Mouse (Mus musculus): ENCODE measurements around the gene Snx33. TPM values are rescaled to one million over a fixed set of nuclear protein-coding genes. Genes with fewer than 3 reads are reported as not detected.
A peak's percentile ranks its signal among the peaks of the same experiment; 100 is the strongest.
"Not testable (repeated sequence)": the region's sequence is repeated elsewhere in the genome, so short reads cannot be mapped to it uniquely, and the experiment has no call there.

Snx33 gene
- polyA plus RNA-seq, 1 experiment from 2014 or later = 1.8 TPM

DNA sequence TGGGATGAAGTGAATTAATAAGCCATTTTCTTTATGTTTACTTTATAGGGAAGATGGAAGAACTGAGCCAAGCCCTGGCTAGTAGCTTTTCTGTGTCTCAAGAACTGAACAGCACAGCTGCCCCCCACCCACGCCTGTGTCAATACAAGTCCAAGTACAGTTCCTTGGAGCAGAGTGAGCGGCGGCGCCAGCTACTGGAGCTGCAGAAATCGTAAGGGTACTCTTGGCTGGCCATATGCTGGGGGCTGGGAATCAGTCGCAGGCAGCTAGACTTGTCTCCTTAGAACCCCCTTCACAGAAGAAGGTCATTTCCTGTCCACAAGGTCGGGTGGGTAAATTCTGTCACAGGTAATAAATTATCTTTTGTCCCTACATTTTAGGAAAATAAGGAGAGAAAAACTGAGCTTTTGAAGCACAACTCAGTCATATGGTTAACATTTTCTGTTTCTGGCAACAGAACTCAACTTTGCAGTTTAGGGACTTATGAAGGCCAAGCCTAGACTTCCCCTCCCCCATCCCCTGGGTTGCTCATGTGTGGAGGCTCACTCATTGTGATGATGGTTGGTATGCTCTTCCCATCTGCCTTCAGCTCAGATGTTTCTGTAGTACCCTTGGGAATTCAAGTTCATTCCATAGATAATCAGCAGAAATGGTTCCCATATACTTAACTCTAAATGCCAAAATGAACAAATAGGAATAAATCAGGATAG lies 28.9 kb upstream of the Snx33 start:
- Histone ChIP-seq H3K4me3 (ENCODE audit: low read depth, low read length) (no peak overlapping the region), H3K9me3 (ENCODE audit: low read length) (no peaks in the 10 kb centered on the region), H3K27me3 (ENCODE audit: insufficient read depth, low read length) (no peaks in the 10 kb centered on the region), H3K27ac (ENCODE audit: low read depth) (no peak overlapping the region), H3K9ac (replicated peaks) (no peak overlapping the region), H3K4me1 (ENCODE audit: insufficient read depth) (no peaks in the 10 kb centered on the region), H3K4me2 (ENCODE audit: low read depth, low read length) (no peak overlapping the region), H3K36me3 (replicated peaks; ENCODE audit: insufficient read depth, low read length) (peaks cover 4% of the 10 kb centered on the region; the same call in 1 of the 2 replicates)
- no peak for ATAC-seq
- no peak for DNase-seq
- WGBS (ENCODE audit: insufficient replicate concordance) = 75% methylated on average over 7 of the region's 7 CpGs
- TF ChIP-seq CTCF (IDR thresholded peaks at IDR 0.05; ENCODE audit: low read depth) (no peak), EP300 (IDR thresholded peaks at IDR 0.05; ENCODE audit: low read depth) (no peak)

DNA sequence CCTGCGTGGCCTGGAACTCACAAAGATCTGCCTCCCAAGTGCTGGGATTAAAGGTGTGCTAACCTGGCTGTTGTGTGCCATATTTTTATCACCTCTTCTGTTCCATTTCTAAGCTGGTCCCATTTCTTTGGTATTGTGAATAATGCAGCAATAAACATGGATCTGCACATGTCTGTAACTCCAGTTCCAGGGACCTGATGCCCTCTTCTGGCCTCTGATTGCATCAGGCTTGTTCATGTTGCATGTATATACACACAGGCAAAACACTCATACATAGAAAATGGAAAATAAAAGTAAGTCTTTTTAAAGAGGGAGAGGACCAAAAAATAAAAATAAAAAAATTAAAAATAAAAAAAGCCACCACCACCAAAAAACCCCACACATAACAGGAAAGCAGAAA lies 25.4 kb upstream of the Snx33 start:
- no peak overlapping the region for H3K4me2 ChIP-seq (ENCODE audit: low read depth, low read length)
- peaks cover 4% of the 10 kb centered on the region; the same call in 1 of the 2 replicates for H3K36me3 ChIP-seq (replicated peaks; ENCODE audit: insufficient read depth, low read length)
- H3K4me1 ChIP-seq (ENCODE audit: insufficient read depth) = peaks cover 10% of the 10 kb centered on the region
- no peaks in the 10 kb centered on the region for H3K9me3 ChIP-seq (ENCODE audit: low read length)
- no peak overlapping the region for H3K9ac ChIP-seq (replicated peaks)
- H3K4me3 ChIP-seq (ENCODE audit: low read depth, low read length) = no peak overlapping the region
- DNase-seq (no peak), ATAC-seq (no peak)
- WGBS (ENCODE audit: insufficient replicate concordance) = 75% methylated on average over 1 of the region's 1 CpGs
- H3K27me3 ChIP-seq (ENCODE audit: insufficient read depth, low read length) = no peaks in the 10 kb centered on the region
- peak; percentile 22; the same call in 1 of the 2 replicates for TF ChIP-seq CTCF (IDR thresholded peaks at IDR 0.05; ENCODE audit: low read depth)
- no peak for TF ChIP-seq EP300 (IDR thresholded peaks at IDR 0.05; ENCODE audit: low read depth)
- no peak overlapping the region for H3K27ac ChIP-seq (ENCODE audit: low read depth)

DNA sequence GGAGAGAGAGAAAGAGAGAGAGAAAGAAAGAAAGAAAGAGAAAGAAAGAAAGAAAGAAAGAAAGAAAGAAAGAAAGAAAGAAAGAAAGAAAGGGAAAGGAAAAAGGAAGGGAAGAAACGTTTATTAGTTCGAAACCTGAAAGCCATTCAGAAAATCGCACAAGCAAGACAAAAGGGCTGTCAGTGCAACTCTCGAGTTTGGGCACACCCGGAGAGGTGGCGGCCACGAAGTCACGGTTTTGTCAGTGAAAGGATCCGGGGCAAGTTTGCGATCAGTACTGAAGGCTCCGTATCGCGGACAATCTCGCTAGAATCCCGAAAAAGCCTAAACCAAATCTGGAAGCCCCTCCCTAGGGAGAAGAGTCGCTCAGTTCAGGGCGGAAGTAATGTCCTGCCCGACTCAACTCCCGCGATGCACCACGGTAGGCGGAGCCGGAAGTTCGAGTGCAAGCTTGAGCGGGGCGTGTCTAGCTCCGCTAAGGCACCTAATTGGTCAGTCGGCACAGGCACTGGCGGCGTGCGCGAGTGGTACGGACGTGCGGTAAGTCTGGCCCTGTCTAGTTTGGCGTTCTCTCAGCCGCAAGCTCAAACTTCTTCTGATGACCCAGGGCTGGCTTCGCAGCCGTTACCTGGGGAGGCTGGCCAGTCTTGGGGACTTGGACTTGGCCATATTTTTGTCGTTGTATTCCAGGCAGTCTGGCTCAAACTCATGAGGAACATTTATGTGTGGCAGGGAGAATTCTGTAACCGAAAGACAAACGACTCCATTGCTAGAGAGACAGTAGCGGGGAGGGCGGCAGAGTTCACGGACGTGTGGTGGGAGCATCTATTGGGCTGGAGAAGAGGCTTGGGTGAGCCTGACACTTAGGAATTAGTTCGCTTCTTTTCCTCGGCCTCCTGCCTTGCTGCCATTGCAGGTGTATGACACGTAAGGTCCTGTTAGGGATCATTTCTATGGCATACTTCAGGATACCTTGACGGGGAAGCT lies 22.5 kb upstream of the Snx33 start, which contains the start of gene Snupn:
Gene Snupn (plus strand): TSS at position 465 of the 987 bp plus-strand sequence.
- Histone ChIP-seq H3K9me3 (ENCODE audit: low read length) (no peaks in the 10 kb centered on the region), H3K4me2 (ENCODE audit: low read depth, low read length) (peak within 1 kb of the TSS; percentile 72), H3K27me3 (ENCODE audit: insufficient read depth, low read length) (no peaks in the 10 kb centered on the region), H3K9ac (replicated peaks) (peak within 1 kb of the TSS; percentile 64), H3K36me3 (replicated peaks; ENCODE audit: insufficient read depth, low read length) (no peaks in the 10 kb centered on the region), H3K4me1 (ENCODE audit: insufficient read depth) (peaks cover 10% of the 10 kb centered on the region), H3K27ac (ENCODE audit: low read depth) (peak within 1 kb of the TSS; percentile 90), H3K4me3 (ENCODE audit: low read depth, low read length) (peak within 1 kb of the TSS; percentile 64)
- TF ChIP-seq EP300 (IDR thresholded peaks at IDR 0.05; ENCODE audit: low read depth) = peak; percentile 14; the same call in 1 of the 2 replicates
- no peak for TF ChIP-seq CTCF (IDR thresholded peaks at IDR 0.05; ENCODE audit: low read depth)
- 1% methylated on average over 50 of the region's 50 CpGs for WGBS (ENCODE audit: insufficient replicate concordance)
- DNase-seq (peak; percentile 98), ATAC-seq (peak; percentile 100)

DNA sequence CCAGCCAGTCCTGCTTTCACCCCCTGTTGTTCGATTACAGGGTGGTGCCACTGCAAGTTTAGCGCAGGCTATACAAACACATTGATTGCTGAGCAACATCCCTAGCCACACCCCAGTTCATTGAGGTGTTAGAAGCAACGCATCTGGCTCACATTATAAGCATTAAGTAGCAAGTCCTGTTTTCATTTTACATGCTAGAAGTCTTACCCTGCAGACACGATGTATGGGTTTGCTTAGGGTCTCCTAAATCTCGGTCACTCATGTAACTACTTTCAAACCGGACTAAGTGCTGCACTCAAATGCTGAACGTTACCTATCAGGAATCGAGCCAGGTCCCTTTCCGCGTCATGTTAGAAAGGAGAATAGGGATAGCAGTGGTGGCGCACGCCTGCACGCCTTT lies 21.6 kb upstream of the Snx33 start:
- WGBS (ENCODE audit: insufficient replicate concordance) = 11% methylated on average over 13 of the region's 13 CpGs

DNA sequence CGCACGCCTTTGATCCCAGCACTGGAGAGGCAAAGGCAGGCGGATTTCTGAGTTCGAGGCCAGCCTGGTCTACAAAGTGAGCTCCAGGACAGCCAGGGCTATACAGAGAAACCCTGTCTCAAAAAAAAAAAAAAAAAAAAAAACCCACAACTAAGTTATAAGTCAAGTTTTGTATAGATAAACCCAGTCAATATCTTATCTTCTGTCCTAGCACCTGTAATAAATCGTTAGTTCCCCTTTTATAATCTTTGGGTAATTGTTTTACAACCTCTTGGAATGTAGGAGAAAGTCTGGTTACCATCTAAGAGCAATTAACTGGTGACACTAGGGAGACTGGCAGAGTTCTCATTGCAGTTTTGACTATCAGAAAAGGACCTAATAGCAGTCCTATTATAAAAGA lies 20.5 kb upstream of the Snx33 start:
- H3K4me2 ChIP-seq (ENCODE audit: low read depth, low read length); H3K36me3 ChIP-seq (replicated peaks; ENCODE audit: insufficient read depth, low read length); H3K27me3 ChIP-seq (ENCODE audit: insufficient read depth, low read length); DNase-seq; H3K9me3 ChIP-seq (ENCODE audit: low read length); ATAC-seq; H3K4me1 ChIP-seq (ENCODE audit: insufficient read depth); H3K9ac ChIP-seq (replicated peaks); H3K27ac ChIP-seq (ENCODE audit: low read depth); H3K4me3 ChIP-seq (ENCODE audit: low read depth, low read length): not testable (repeated sequence)
- WGBS (ENCODE audit: insufficient replicate concordance) = 58% methylated on average over 5 of the region's 5 CpGs

More for the DNA sequence above, 21.6 kb upstream of the Snx33 start:
- ATAC-seq (no peak), DNase-seq (peak; percentile 18)
- H3K4me1 ChIP-seq (ENCODE audit: insufficient read depth) = peaks cover 10% of the 10 kb centered on the region
- peak overlapping the region; percentile 64 for H3K4me3 ChIP-seq (ENCODE audit: low read depth, low read length)
- H3K9ac ChIP-seq (replicated peaks) = peak overlapping the region; percentile 50
- H3K27me3 ChIP-seq (ENCODE audit: insufficient read depth, low read length) = no peaks in the 10 kb centered on the region
- H3K9me3 ChIP-seq (ENCODE audit: low read length) = no peaks in the 10 kb centered on the region
- H3K27ac ChIP-seq (ENCODE audit: low read depth) = peak overlapping the region; percentile 22; the same call in 1 of the 2 replicates
- no peaks in the 10 kb centered on the region for H3K36me3 ChIP-seq (replicated peaks; ENCODE audit: insufficient read depth, low read length)
- TF ChIP-seq EP300 (IDR thresholded peaks at IDR 0.05; ENCODE audit: low read depth) (no peak), CTCF (IDR thresholded peaks at IDR 0.05; ENCODE audit: low read depth) (no peak)
- H3K4me2 ChIP-seq (ENCODE audit: low read depth, low read length) = peak overlapping the region; percentile 72

DNA sequence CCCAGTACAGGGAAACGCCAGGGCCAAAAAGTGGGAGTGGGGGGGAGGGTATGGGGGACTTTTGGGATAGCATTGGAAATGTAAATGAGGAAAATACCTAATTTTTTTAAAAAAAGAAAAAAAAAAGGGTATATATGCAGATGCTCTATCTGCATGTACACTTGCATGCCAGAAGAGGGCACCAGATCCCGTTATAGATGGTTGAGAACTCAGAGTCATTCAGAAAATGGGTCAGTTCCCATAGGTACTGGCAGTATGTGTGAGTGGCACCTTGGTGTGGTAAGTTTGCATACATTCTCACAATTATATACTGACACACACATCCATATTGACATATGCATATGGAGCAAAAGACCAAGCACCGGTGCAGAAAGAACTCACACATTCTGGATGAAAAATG lies 19.3 kb upstream of the Snx33 start:
- H3K27me3 ChIP-seq (ENCODE audit: insufficient read depth, low read length); H3K4me1 ChIP-seq (ENCODE audit: insufficient read depth); H3K9me3 ChIP-seq (ENCODE audit: low read length); H3K36me3 ChIP-seq (replicated peaks; ENCODE audit: insufficient read depth, low read length); ATAC-seq; H3K9ac ChIP-seq (replicated peaks); H3K4me2 ChIP-seq (ENCODE audit: low read depth, low read length); H3K4me3 ChIP-seq (ENCODE audit: low read depth, low read length); H3K27ac ChIP-seq (ENCODE audit: low read depth): not testable (repeated sequence)
- TF ChIP-seq CTCF (IDR thresholded peaks at IDR 0.05; ENCODE audit: low read depth) = peak; percentile 83
- DNase-seq = peak; percentile 51
- WGBS (ENCODE audit: insufficient replicate concordance) = 28% methylated on average over 3 of the region's 3 CpGs
